Mouse (Mus musculus) left cerebral cortex, postnatal 25 days (tissue): ENCODE measurements around the gene Greb1. TPM values are rescaled to one million over a fixed set of nuclear protein-coding genes. Genes with fewer than 3 reads are reported as not detected.

Source experiments
- DNase-seq, 2 experiments: peaks; one replicate each; pipeline ENCODE4 v3.0.0; 2022; ENCODE audit warnings: low spot score in 2 of 2, mixed read lengths in 1 of 2
- intact Hi-C: fragments of 180-260 bp; cut with DNase I; formaldehyde crosslinking; loops from one replicate; pipeline ENCODE4 v1.15.1; 2025
- total RNA-seq, 2 experiments: library from RNA; stranded (reverse); gene quantifications; 2 replicates each; pipeline ENCODE4 v1.2.3; 2021

Greb1 gene
- 1 to 10 TPM in 1 of 2 experiments, under 1 TPM in 1; 0.71 to 1.3 TPM for total RNA-seq

DNA sequence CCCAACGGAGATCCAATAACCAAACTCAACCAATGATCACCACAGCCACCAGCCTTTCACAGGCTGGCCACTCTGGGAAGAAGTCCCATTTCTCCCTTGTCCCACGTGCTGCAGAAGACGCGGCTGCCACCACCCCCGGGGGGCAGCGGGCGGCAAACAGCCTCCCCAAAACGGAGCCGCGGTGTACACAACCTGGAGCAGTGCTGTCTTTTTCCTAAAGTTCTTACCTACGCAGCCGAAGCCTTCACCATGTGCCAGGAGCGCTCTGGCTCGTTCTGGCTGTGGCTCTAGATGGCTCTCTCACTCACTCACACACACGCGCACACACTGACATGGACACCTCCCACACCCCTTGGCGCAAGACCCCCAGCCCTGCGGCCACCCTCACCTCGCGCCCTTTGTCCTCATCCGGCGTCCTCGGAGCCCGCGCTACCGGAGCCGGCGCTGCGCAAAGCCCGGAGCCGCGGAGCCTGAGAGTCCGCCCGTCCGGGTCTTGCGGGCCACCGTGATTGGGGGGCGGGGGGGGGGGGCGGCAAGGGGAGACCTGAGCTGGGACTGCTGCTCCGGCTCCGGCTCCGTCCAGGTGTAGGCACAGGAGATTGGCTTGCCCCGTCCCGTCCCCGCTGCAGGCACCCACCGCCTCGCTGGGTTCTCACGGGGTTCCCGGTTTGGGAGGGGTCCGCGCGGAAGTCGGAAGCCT, at the start of gene Greb1:
Gene Greb1 (minus strand): TSS at position 628 of the 700 bp plus-strand sequence.
- intact Hi-C loops, result no loop called here

DNA sequence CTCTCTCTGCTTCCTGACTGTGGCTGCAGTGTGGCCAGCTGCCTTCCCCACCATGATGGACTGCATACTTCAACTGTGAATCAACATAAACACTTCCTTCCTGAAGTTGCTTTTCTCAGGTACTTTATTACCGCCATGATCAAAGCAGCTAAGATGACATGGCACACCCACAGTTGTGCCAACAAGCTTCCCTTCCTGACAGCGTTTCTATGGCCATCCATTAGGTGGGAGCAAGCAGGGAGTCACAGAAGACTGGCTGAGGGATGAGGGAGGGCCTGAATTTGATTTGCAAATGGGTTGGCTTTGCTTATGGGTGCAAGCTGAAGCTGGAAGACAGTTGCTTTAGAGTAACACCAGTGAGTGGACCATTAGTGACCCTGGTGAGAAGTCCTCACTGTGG, 49.1 kb upstream of the Greb1 start:
- no peak for DNase-seq
- intact Hi-C loops, result loop anchor here (2.0 kb wide), 2 partner anchors 45 to 55 kb away; partner anchors contain the start of gene Rock2

More for the DNA sequence above, at the start of gene Greb1:
- no peak for DNase-seq

DNA sequence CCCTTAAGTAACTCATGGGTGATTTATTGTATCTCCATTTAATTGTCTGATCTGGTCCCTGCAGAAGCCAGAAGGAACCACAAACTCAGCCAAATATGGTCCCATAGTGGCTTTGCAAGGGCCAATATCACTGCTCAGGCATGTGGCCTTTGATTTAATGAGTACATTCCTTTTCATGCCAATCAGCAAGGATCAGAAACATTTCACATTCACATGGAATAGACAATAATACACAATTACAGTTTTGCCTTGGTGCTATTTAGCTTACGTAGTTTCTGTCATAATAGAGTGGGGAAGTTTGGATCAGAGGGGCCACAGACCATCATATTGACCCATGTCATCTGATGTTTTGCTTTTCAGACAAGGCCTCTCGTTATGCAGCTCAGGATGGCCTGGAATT, 47.8 kb upstream of the Greb1 start:
- no peak for DNase-seq
- intact Hi-C loops, result no loop called here

DNA sequence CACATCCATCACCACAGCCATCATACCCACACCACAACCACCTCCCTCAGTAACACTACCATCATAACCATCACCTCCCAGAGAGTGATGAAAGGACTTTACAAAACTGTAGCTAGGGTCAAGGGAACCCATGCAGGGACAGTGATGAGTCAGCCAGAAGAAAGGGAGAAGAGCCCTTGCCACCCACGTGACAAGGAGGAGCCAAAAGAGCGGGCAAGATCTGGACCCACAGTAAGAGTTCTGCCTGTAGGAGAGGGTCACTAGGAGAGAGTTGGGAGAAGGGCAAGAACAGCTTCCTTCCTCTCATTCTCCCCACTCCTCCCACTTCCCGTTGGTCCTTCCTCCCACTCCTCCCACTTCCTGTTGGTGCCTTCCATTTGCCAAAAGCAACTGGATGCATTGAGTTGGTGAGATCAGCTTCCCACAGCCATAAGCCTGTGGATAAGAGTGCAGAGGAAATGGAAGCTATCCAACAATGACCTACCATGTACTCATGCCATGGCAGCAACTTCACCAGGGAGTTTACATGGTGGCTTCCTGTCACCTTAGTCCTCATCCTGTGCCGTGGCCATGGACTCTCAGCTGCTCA, 46.6 kb upstream of the Greb1 start:
- DNase-seq, result no peak
- intact Hi-C loops, result no loop called here

DNA sequence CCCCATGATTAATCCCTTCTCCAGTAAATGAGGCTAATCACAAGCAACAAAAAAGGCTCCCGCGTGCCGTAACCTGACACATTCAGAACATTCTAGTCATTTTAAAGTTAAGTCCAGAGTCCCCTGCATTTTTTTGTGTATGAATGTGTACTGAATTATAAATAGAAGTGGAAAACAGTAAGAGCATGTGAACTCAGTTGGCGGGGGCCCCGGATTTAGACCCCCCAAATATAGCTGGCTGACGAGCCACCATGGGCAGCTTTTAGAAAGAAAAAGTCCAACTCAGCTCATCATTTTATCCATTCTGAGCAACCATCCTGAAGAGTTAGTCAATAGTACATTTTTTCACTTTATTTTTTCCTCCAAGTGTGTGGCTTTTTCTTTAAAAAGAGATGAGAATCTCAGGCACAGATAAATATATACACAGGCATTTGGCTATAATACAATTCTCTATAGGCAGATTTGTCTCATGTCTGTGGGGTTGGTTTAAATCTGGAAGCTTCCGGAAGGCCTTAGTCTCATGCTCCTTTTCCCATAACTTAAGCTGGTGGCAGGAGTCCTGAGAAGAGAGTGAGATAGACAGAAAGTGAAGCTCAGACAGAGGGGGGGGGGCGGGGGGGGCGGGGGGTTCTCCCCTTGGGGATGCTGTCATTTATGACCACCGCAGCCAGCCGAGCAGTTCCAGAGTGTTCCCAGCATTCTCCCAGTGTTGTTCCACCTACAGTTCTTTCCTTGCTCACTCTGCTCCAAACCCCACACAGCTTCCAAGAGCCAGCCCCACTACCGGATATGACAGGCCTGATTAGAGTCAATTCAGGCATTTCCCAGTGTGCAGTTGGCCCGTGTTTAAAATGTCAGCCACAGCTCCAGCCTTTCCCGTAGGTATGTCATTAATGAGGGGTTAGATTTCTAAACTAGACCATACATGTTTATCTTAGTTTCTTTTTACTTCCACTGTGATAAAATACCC, 44.2 kb upstream of the Greb1 start:
- DNase-seq, result peak in 1 of 2 experiments; percentile 80
- intact Hi-C loops, result no loop called here

DNA sequence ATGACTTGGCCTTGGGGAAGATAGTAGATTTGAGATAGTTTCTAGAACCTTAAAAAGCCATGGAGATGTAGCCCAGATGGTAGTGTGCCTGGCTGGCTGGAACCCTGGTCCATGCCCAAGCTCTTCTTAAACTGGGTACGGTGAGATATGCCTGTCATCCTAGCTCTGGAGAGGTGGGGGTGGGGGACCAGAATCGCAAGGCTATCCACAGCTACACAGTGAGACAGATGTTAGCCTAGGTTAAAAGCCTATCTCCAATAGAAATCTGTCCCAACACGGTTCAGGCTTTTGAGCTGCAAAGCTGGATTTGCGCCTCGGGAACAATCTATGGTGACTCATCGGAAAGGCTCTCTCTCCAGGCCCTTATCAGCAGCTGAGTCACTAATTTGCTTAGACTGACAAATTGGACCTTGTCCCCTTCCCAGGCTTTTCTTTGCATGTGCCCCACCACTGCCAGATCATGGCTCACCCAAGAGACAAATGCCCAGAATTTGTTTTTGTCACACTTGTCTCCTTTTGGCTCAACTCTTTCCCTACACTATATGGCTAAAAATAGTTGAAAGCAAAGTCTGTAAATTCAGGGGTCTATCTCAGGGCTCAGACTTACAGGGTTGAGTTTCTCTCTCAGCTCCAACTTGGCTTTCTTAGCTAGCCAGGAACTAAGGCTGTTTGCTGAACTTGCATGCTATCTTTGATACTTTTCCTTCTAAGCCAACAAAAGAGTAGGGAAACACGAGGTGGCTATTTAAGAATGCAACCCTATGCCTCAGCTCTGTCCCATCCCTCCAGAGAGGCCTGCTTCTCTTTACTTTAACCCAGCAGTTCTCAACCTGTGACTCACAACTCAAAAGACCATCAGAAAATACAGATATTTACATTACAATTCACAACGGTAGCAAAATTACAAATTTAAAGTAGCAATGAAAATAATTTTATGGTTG, 40.4 kb upstream of the Greb1 start:
- intact Hi-C loops, result no loop called here
- no peak for DNase-seq

DNA sequence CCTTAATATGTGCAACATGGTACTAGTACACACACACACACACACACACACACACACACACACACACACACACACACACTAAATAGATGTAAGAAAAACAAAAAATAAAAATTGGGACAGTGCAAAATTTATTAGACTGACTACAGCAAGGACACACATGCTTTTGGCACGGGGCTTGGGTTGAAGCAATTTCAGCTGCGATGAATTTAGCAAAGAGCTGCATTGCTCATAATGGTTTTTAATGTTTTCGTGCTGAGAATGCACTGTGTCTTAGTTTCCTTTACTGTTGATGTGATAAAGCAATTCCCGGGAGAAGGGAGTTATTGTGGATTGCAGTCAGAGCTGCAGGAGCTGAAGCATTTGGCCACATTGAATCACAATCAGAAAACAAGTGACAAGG, 37.1 kb upstream of the Greb1 start:
- intact Hi-C loops, result loop anchor here (2.0 kb wide), 2 partner anchors 57 to 67 kb away; partner anchors contain the start of gene Rock2
- no peak for DNase-seq

DNA sequence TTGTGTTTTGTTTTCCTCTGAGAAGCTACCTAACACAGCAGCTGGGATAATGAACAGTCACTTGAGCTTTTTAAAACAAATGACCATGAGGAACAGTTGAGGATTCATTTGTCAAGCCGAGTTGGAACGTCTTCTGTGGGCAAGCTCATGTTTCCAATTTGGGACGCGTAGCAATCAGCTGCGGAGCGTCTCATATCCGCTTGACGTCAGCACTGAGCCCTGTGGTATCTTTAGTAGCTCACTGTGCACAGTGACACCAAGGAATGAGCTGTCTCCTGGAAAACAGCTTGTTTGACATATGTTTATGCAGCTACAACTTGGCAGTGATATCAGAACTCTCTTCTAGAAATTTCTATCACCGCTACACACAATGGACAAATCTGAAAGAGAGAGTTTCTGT, 35.5 kb upstream of the Greb1 start:
- intact Hi-C loops, result loop anchor here (2.0 kb wide), 2 partner anchors 59 to 69 kb away; partner anchors contain the start of gene Rock2
- DNase-seq, result peak; percentile 81 to 97

DNA sequence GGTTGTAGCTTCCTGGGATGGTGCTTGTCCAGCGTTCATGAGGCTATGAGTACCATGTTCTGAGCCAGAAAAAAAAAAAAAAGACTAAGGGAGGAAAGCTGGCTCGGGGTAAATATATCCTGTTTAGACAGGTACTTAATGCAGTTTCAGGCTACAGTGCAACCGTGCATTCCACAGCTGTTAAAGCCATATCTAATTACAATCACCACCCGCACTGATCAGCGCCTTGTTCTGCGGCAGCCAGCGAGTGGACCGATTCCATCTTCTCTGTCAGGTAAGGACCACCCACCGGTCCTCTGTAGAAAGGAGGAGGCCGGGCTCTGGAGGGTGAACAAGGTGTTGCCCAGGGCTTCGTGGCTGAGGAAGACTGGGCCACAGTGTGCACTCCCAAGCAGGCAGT, 34.0 kb upstream of the Greb1 start:
- no peak for DNase-seq
- intact Hi-C loops, result no loop called here

DNA sequence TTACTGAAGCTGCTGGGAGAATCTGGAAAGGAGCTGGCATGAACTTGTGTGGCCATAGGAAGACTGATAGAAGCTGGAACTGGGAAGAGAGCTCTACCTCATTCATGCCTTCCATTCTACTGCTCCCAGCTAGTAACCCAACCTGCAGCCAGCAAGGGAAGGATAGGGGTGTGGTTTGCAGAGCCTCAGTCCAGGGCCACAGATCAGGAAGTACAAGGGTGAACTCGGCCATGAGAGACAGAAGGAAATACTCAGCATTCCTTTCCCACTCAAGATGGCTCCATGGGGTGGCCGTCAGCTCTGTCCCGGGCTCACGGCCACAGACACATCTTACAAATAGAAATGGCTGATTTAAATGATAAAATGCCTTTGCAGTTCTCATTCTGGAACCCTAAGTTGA, 30.4 kb upstream of the Greb1 start:
- no peak for DNase-seq
- intact Hi-C loops, result no loop called here

DNA sequence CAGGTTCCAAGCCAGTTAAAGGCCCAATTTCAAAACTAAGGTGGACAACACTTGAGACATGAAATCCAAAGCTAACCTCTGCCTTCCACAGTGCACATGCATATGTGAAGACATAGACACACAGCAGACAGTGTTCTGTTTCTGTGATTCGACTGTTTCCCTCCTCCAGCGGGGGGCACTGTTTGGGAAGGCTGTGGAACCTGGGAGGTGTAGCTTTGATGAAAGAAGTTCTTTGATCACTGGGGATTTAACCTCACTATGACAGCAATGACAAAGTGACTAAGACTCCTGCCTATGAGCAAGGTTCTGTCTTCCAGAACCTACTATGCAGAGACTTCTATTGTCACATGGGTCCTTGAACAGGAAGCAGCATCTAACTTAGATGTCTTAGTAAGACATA, 29.1 kb upstream of the Greb1 start:
- intact Hi-C loops, result no loop called here
- no peak for DNase-seq

DNA sequence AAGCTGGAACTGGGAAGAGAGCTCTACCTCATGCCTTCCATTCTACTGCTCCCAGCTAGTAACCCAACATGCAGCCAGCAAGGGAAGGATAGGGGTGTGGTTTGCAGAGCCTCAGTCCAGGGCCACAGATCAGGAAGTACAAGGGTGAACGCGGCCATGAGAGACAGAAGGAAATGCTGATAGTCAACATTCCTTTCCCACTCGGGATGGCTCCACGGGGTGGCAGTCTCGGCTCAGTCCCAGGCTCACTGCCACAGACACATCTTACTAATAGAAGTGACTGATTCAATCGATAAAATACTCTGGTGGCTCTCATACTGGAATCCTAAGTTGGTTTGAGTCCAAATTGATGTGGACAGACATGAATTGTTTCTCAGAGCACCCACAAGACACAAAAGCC, 27.8 kb upstream of the Greb1 start:
- intact Hi-C loops, result no loop called here
- peak; percentile 37 to 39 for DNase-seq

DNA sequence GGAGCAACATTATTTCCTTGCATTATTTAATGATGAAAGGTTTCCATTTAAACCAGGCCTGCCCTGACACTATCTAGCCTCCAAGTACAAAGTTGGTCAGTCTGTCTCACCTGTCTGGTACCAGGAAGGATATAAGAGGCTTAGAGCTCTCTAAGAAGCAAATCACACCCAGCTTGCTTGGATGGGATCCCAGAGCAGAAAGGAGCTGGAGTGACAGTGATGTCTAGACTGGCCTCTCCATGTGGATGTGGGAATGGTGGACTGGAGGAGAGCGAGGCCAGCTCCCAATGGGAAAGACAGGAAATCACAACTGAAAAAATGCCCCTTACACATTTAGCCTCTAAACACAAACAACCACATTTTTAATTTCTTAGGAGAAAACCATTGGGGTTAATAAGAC, 23.0 kb upstream of the Greb1 start:
- no peak for DNase-seq
- intact Hi-C loops, result loop anchor here (5.0 kb wide), 1 partner anchor 154 kb away; no protein-coding TSS in a partner anchor

DNA sequence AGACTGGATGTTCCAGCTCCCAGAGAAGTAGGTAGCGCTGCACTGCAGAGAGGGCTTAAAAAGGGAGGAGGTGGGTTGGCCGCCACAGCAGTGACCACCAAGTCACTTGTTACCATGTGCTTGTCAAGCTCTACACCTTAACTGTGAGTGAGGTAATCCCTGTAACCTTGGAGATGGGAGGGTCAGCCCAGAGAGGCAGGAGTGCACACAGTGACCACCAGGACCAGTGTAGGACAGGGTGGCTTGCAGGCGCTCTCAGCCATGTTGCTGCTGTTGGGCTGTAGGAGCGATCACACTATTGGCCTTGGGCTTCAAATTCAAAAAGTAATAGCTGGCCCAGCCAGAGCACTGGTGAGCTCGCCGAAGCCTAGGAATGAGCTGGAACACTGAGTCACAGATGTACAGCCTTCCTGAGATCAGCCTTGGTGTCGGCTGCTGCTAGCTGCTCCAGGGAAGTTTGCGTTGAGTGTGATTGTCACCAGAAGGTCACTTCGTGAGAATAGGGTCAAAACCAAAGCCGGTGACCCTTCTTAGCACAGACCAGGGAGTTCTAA, 21.6 kb upstream of the Greb1 start:
- intact Hi-C loops, result loop anchor here (5.0 kb wide), 1 partner anchor 155 kb away; no protein-coding TSS in a partner anchor
- DNase-seq, result no peak

DNA sequence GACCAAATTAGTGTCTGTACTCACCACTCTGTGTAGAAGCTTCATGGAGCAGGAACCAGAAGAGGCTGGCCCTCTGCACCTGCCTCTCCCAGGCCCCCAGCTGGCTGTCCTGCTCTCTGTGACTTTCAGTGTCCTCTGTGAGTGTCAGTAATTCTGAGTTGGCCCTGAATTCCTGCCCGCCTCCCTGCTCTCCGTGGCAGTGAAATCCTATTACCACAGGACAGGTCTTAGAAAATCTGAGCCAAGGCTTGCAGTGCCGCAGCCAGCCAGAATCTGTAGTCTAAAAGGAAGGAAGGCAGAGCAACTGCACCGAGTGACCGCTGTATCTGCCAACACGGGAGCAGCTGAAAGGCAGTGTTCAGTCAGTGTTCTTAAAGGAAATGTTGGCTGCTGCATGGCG, 20.1 kb upstream of the Greb1 start:
- intact Hi-C loops, result loop anchor here (5.0 kb wide), 1 partner anchor 157 kb away; no protein-coding TSS in a partner anchor
- no peak for DNase-seq

DNA sequence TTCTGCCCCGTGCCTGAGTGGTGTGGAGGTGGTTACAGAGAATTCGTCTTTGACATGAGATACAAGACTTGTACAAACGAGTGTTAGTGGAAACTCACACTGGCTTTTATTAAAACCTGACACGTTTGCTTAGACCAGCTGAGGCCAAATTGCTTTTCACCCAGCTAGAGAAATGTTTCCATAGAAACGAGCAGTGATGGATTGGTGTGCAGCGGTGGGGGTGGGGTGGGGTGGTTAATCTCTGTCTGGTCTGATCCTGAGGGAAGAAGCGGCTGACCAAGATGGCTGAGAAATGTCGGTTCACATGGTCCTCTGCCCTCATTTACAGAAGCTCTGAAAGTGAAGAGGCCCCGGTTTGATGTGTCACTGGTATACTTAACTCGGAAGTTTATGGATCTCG, 17.8 kb upstream of the Greb1 start:
- DNase-seq, result no peak
- intact Hi-C loops, result no loop called here

DNA sequence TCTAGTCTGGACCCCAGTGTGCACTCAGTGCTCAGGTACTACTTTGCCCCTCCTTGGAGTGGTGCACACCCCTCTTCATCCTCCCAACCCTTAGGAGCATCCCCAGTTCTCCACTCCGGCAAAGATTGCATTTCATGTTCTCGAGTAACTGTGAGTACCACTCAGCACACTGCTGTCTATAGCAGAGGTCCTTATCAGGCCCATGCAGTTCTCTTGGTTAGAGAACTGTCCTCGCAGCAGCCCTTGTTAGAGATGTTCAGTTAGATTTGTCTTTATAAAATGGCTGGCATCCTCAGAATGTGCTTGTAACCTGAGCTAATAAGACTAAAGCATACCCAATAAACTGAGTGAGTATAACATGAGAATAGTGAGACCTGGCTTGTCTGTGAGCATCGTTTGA, 16.5 kb upstream of the Greb1 start:
- no peak for DNase-seq
- intact Hi-C loops, result no loop called here

DNA sequence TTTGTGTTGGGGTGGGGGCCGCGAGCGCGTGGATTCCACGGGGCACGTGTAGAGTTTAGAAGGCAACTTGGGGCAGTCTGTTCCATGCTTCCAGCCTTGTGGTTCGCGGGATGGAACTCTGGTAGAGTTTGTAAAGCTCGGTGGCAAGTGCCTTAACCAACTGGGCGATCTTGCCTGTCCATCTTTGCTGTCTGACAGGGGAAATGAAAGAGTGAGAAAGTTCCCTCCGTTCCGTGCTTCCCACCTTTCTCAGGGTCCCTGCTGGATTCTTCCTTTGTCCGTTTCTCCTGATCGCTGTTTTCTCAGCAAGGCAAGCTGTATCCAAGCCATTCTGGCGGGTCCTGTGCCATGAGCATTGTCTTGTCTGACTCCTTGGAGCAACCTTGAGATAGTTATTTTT, 10.8 kb upstream of the Greb1 start:
- no peak for DNase-seq
- intact Hi-C loops, result loop anchor here (5.0 kb wide), 1 partner anchor 446 kb away; no protein-coding TSS in a partner anchor
